Mouse (Mus musculus) mouse embryonic stem cell (cell line): ENCODE measurements at regions not wholly inside any gene's neighbourhood (a gene's known extent, or its start where the extent isn't known, plus 50 kb on each side); places are given as distances from the start of the nearest gene placed in this dataset.

Experiments used
- in situ Hi-C, 2 experiments: fragments of 300-500 bp; cut with MboI; formaldehyde crosslinking; loops; 1 replicate in 1 of 2; 3 replicates in 1 of 2; pipeline ENCODE4 v1.14.3; 2019 to 2020; ENCODE audit warnings: low sequenced_read_pairs in 2 of 2, low pct_unique_long_range_greater_than_20kb in 1 of 2, mixed read lengths in 1 of 2; ENCODE audit not compliant: unreplicated experiment in 1 of 2

DNA sequence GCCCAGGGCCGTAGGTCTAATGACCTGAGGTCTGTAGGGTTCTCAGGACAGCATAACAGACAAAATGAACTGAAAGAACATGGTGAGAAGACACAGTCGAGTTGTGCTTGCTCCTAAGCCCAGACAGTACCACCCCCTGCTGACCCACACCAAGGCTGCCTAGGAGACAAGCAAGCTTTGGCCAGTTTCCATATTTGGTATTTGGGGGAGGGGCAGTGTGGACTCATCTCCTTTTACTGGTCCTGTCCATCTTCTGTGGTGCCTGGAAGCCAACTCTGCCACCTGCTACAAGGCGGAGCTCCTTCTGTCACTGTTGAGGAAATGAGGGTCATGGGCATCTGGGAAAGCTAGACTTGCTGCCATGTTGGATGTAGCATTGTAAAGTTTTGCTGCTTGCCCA is 68.9 kb downstream of the Tex29 start:
- in situ Hi-C loops = no loop called here

DNA sequence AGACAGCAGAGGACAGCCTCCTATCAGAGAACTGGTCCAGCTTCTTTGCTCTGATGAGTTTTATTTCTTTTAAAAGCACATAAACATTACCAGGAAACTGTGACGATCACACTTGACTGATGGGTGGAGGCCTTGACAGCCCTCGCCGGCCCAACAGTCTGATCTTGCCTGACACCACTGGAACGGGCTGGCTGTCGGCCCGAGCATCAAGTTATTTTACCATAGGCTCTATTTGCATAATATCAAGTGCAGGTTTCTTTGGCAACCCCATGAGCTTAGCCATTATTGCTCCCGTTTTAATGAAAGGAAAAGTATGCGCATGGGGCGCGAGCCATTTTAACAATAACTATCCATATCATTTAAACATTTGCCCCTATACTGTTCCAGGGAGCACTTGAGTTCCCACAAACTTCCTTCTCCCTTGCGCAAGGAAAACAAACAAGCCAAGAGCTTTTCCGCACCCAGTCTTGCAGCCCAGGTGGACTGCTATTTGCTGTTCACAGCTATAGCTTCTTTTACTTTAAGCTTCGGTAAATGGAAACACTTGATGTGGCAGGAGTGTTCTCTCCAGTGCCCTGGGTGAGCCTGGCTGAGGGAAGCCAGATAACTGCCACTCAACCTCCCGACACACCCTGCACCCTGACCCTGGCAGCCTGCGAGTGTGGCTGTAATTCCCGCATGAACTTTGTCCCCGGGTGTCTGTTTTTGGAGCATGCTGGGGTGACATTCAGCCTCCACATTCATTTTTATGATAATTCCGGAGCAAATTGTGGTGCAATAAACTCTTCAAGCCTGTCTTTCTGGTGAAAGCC is 71.6 kb downstream of the Tex29 start:
- in situ Hi-C loops = no loop called here

DNA sequence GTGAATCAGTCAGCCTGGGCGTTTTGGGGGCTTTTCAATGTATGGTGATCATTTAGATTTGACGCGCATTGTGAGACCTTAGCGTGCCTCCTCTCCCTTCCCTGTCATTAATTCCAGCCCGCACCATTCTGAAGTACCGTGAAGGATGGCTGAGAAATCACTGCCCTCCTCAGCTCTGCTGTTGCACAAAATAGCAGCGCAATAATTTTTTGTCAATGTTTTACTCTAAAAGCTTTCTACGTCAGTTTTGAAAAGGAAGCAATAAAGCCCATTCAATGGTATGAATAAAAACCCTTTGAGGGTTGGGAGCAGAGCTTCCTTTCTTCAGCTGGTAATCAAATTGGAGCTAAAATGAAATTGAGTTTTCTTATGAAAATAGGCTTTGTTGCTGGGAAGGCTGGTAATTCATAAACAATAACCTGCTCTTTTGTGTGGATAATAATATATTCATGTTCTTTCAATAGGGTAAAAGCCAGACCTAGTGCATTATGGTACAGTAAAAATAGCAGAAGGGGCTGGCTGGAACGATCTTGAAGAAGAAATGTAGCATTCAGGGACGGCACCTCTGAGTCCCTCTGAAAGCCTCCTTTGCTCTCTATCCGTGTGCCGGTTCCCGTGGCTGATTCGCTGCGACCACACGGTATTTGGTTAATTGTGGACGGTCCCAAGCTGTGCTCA is 72.3 kb downstream of the Tex29 start:
- in situ Hi-C loops = no loop called here

DNA sequence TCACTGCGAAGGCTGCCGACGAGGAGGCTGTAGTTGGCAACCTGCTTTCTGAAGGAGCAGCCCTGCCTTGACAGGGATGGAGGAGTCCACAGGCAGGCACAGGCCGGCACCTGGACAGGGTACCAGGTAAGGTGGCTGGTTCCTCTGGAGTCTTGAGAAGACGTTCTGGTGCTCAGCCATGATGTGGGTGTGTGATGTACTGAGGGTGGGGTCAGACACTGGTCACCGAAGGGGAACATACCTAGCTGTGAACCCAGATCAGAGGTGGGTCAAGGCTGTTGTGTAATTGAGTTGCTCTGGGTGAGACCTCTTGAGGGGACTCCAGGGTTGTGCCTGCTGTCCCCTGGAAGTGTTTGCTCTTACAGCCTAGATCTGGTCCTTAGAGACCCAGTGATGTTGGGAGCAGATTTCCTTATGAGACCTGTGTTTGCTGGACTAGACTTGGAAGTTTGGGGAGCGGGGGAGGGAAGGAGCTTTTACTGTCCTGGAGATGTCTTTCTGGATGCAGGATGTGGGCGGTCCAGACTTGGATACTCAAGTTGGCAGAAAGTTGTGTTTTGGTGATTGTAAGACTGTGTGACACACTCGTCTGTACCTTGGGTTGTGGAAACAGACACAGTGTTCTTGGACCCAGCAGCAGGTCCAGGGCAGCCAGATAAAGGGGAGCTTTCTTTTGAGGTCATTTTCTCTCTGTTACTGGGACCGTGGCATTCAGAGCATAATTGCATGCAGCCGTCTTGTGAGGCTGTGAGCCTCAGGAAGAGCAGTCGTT is 73.0 kb downstream of the Tex29 start:
- in situ Hi-C loops = no loop called here

DNA sequence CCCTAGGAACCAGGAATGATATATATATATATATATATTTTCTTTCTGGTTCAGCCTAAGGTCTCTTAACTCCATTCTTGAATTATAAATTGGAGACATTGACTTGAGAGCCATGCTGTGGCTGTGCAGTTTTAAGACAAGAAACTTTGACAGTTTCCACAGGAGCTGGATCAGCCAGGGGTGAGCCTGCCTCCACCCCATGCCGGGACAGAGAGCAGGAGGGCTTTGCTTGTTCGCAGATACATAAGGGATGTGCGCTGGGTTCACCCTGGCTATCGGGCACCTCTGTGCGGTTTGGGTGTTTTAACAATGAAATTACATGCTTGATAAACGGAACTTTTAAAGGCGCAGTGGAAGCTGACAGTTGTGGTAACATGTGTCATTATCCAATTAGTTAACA is 73.9 kb downstream of the Tex29 start:
- in situ Hi-C loops = no loop called here

DNA sequence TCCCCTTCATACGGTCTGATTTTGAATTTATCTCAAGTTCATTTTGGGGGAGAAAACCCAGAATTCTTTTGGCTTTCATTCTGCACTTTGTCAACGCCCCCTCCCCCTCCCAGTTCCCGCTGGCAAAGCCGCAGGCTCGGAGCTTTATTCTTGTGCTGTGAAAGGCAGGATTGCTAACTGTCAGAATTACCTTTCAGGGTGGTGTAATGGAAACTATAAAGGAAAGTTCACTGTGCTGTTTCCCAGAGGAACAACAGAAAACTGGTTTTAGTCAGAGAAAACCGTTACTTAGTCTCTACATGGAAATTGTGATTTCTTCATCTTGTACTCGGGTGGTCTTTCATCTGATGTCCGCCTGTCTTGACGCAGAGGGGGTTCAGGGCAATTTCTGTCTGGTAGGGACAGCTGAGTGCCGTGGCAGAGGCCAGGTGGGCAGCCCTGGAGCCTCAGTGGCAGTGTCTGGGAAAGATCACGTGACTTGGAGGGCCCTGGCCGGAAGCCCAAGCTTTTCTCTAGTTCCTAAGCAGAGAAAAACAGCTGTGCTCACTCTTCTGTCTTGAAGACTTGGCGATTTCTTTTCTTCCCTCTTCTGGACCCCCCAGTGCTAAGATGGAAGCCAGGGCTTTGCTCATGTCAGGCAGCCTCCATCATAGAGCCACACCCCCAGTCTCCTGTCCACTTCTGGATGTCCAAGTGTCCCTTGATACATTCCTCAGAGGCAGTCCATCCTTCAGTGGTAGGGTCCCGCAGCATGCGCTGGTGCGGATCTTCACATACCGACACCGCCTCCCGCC is 74.6 kb downstream of the Tex29 start:
- in situ Hi-C loops = no loop called here

DNA sequence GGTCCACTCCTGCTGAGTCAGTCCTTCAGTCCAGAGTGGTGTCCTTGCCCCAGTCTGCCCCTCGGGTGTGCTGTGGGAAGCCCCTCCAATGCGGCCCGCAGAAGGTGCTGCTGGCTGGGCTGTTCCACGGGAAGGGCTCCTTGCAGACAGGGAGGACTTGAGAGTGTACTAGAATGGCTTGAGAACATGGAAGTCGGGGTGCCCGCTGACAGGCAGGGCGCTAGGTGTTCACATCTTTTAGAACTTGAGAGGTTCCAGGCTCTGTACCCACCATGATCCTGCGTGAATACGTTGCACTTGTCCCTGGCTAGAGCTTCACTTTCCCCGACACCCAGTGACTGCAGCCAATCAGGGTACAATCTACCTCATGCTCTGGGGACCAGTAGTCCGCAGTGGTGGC is 75.4 kb downstream of the Tex29 start:
- in situ Hi-C loops = no loop called here

DNA sequence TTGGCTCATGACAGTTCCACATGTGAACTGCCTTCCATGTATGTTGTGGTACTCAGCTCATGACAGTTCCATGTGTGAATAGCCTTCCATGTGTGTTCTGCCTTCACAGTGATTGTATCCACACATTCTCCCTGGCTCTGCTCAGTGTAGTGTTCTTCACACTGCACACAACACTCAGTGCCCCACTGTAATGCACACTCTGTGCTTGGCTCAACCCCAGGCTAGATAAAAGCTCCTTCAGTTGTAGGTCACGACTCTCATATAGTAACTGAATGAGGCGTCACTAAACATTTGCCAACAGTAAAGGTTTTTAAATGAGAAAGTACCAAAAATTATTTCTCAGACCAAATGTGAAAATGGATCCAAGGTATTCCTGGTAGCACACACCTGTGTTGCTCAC is 79.6 kb downstream of the Tex29 start:
- in situ Hi-C loops = no loop called here

DNA sequence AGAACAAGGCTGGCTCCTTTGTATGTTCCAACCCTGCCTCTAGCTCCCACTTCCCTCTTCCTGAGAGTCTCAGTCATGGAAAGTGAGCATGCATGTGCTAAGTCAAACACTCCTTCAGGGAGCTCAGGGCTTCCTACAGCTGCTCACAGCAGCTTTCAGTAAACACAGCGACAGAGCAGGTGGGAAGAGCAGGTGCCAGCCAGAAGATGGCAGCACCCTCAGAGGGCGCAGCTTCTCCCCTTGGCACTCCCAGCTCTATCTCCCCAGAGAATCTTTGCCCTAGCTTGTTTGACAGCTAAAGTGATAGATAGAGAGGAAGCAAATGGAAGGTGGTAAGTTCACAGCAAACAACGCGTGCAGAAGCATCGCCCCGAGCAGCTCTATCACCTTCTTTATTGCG is 82.8 kb downstream of the Tex29 start:
- in situ Hi-C loops = no loop called here

DNA sequence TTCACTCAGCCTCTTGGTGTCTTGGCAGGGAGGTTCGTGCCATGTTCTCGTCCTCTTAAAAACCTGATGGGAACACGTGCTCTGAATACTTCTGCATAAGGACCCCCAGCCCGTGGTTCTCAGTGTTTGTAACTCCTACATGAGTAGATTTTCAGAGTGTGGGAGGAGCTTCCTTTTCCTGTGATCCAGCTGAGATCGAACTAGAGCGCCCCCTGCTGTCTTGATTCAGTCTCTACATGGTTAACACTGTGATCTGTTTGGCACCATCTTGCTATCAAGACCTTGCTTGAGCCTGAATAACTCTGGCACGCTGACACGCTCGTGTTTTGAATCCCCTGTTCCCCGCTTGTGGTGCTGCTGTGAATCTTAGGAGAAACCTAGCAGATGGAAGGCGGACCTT is 83.9 kb downstream of the Tex29 start:
- in situ Hi-C loops = no loop called here

DNA sequence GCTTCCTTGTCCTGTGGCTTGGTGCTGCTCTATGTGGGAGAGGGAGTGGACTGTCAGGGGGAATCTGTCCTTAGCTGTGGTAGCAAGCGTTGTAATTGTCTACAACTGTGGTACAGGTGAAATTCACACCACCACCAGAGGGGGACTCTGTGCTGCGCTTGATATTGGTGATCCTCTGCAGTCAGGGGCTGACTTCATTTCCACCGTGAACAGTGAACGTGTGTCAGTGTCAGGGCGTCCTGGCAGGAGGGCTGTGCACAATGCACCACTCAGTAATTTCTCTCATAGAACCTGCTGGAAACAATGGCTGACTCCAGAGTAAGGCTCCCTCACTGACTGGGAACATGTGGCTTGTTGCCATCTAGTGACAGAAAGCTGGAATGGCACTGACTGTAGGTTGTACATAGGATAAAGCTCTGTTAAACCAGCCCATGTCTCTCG is 102.6 kb downstream of the Tex29 start:
- in situ Hi-C loops = no loop called here

DNA sequence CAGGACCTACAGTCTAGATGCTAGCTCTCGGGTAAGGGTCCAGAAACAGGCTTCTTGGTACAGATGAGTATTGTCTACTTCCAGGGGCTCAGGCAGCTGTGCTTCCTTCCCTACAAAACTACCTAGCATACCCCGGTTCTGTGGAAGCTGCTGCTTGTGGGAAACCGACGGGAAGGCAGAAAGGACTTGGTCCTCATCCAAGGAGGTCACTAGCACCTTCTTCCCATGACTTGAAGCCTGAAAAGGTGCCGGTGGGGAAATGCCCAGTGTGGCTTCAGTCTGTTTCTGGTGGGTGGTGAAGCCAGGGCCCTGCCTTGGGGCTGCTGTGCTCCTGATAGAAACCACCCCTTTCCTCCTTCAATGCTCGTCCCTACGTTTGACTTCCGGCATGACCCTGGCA is 107.5 kb downstream of the Tex29 start:
- in situ Hi-C loops = no loop called here

DNA sequence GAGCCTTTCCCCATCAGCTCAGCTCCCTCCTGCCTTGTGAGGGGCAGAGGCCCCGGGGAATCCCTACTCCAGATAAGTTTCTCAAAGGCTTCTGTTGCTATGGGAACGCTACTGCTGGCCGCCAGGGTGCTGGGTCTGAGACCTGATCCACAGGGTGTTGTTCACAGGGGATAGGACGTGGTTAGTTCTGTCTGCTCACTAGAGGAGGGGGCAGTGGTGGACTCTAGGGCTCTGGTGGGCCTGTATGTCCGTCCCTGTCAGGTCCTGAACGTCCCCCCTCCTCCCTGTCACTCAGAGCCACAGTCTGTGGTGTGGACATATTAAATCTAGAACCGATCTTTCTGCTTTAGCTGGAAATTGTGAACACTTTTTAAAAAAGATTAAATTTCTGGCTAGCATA is 116.0 kb downstream of the Tex29 start:
- in situ Hi-C loops = no loop called here

DNA sequence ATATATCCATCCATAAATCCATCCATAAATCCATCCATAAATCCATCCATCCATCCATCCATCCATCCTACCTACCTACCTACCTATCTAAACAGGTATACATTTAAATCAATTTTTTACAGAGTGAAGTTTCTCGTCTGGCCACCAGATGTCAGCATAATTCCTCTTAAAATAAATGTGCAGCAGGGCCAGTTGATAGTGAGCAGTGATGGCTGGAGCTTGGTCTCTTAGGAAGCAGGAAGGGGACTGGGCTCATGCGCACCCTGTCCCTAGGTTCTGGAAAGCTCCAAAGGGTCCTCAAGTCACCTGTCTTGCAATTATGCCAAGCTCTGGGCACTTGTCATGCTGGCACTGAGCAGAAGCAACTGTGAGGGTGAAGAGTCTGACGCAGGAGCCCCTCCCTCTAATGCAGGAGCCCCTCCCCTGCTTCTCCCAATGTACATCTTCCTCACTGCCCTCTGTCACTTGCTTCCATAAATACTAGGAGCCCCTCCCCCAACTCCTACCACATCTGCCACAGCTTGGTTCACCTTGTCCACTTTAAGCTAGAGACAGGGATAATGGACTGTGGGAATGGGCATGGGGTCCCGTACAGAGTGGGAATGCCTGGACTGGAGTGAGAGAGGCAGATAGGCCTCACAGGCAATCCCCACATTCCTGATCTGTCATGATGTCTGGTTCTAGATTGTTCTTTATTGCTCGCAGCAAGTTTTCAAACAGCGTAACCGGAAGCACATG is 116.9 kb downstream of the Tex29 start:
- in situ Hi-C loops = no loop called here

DNA sequence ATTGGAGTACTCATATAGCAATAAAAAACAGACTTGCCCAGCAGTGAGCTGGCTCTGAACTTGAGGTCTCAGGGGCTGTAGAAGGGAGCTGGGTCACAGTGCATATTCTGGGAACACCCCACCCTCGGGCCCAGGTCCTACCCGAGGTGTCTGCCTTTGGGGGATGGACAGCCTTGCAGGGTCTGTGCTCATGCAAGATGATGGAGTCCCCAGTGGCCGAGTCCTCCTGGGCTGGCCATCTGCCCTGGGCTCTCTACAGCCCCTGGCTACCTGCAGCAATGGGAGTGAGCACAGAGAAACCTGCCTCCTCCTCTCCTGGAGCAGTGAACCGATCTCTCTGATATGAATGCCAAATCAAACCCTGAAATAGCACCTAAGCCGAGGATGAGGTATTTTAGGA is 117.9 kb downstream of the Tex29 start:
- in situ Hi-C loops = no loop called here

DNA sequence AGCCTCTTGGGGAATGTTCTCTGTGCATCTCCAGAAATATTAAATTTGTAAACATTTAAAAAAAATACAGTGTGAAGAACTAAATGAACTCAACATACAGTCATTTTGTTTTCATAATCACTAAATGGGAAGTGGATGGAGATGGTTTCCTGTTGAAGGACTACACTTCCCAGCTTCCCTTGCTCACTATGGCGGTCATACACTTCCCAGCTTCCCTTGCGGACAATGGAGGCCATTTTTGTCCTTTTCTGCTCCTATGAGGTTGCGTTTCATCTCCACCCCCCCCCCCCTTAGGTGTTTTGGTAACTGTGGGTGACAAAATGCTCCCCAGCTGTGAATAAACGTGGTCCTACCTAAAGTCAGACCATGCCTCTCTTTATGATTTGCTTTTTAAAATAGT is 119.2 kb downstream of the Tex29 start:
- in situ Hi-C loops = no loop called here

DNA sequence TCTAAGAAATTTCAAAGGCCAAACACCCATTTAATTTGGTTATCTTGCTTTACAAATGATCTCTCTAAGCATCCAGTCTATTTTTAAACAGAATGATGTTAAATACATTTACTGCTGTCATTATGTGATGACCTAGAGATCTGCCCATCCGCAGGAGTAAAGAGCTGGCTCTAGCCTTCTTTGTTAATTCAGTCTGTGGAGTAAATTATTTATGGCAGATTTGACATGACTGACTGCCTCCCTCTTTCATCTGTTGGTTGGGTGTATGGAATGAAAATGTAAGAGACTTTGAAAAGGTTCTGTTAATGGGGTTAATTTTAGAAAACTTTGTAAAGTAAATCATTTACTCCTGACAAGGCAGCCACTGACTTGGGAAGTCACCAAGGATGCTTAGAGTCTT is 123.3 kb downstream of the Tex29 start:
- in situ Hi-C loops = no loop called here

DNA sequence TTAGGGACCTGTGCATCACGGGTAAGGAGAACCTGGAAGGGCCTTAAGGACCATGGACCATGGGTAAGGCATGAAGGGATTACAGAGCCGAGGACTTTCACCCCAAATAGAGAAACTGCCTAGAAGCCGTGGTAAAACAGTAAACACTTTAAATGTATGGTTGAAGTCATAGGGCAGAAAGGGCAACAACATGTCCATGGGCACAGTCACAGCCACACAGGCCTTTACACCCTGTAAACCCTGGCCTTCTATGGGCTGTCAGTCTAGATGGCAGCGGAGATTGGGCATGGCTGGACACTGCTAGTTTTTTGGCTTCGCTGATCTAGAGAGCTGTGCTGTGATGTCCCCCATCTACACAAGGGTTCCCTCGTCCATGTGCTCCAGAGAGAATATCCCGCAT is 127.4 kb downstream of the Tex29 start:
- in situ Hi-C loops = no loop called here
